Comparison of ENCODE assay signal across 8 mouse cellular contexts in the genomic region with DNA sequence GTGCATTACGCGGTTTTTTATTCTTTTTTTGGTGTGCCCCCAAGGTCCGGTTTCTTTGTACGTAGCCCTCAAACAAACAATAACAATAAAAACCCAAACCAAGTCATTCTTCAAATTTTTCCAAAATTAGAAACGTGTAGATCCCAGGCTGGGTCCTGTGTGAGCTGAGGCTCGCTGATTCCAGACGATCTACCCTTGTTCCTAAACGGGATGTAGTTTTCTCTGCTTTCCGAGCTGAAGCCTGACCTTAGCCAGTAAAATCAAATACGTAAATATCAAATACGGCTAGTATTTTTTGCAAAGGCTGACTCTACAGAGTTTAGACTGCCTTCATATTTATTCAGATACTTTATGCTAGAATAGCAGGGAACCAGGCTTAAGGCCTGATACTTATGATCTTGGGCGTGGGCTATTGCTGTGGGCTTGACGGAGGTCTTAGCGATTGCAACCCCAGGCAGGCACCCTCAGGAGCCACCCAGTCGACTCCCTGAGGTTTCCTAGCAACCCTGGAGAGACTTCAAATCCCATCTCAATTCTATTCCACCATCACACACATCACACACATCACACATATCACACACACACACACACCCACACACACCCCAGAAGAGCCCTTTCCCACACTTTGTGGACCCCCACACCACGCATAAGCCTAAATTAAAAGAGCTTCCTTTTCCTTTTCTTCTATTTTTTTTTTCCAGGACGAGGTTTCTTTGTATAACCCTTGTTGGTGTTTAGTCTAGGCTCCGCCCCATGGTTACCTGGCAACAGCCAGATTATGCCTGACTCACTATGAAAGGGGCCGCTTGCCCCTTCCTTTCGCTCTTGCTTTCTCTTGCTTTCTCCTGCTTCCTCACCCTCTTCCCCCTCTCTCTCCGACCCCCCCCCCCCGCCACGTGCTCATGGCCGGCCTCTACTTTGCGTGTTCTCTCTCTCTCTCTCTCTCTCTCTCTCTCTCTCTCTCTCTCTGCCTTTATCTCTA. TPM values are rescaled to one million over a fixed set of nuclear protein-coding genes. Genes with fewer than 3 reads are reported as not detected.
A peak's percentile ranks its signal among the peaks of the same experiment; 100 is the strongest.
DNase-seq lines count a peak whose midpoint lies in the region; ATAC-seq and TF ChIP-seq lines count a peak whose summit lies in the region.

No protein-coding gene starts in this region.

- peak overlapping the region; percentile 68 for H3K9ac ChIP-seq in ES-Bruce4 (ENCODE audit: low read depth, poor library complexity, severe bottlenecking)
- H3K9ac ChIP-seq in forebrain, embryonic 12.5 days, result peak overlapping the region; percentile 51
- peak overlapping the region; percentile 60 for H3K9ac ChIP-seq in lung, embryonic 14.5 days

- TF ChIP-seq CTCF in ES-Bruce4 (IDR thresholded peaks at IDR 0.05; ENCODE audit: low read depth, low read length), result no peak
- no peak for TF ChIP-seq CTCF in lung, embryonic 14.5 days (IDR thresholded peaks at IDR 0.05; ENCODE audit: low read depth)

- H3K9me3 ChIP-seq in ES-Bruce4 (replicated peaks; ENCODE audit: control insufficient read depth, insufficient read depth, low read length, poor library complexity, severe bottlenecking), result no peaks in the 10 kb centered on the region
- H3K9me3 ChIP-seq in forebrain, embryonic 12.5 days, result no peaks in the 10 kb centered on the region
- no peaks in the 10 kb centered on the region for H3K9me3 ChIP-seq in lung, embryonic 14.5 days (ENCODE audit: low read depth, low read length)

- peak; percentile 78 for ATAC-seq in forebrain, embryonic 12.5 days (ENCODE audit: low FRiP score)
- ATAC-seq in lung, embryonic 14.5 days (ENCODE audit: insufficient read depth), result peak; percentile 55

- H3K4me2 ChIP-seq in forebrain, embryonic 12.5 days, result peak overlapping the region; percentile 50
- peak overlapping the region; percentile 78 for H3K4me2 ChIP-seq in lung, embryonic 14.5 days

- TF ChIP-seq POLR2A in ES-Bruce4 (IDR thresholded peaks at IDR 0.05; ENCODE audit: insufficient read depth, low read length), result no peak

- H3K27me3 ChIP-seq in ES-Bruce4 (ENCODE audit: control insufficient read depth, insufficient read depth, low read length, poor library complexity, severe bottlenecking), result no peaks in the 10 kb centered on the region
- H3K27me3 ChIP-seq in forebrain, embryonic 12.5 days, result 0 out of 2 replicates have a peak, but pooled peaks cover 1% of the 10 kb centered on the region
- no peaks in the 10 kb centered on the region for H3K27me3 ChIP-seq in lung, embryonic 14.5 days (ENCODE audit: insufficient read depth, low read length)

- peaks cover under 1% of the 10 kb centered on the region; the same call in 1 of the 2 replicates for H3K36me3 ChIP-seq in ES-Bruce4 (ENCODE audit: control insufficient read depth, insufficient read depth, low read length, poor library complexity, severe bottlenecking)
- H3K36me3 ChIP-seq in forebrain, embryonic 12.5 days (replicated peaks), result no peaks in the 10 kb centered on the region
- no peaks in the 10 kb centered on the region for H3K36me3 ChIP-seq in lung, embryonic 14.5 days (ENCODE audit: insufficient read depth)

- no peaks in the 10 kb centered on the region for H3K4me1 ChIP-seq in ES-Bruce4 (ENCODE audit: control insufficient read depth, insufficient read depth, low read length)
- H3K4me1 ChIP-seq in brown adipose tissue, adult 24 weeks (ENCODE audit: control insufficient read depth, insufficient read depth, insufficient read length, low read length), result peaks cover 16% of the 10 kb centered on the region
- peaks cover 28% of the 10 kb centered on the region for H3K4me1 ChIP-seq in forebrain, embryonic 12.5 days
- H3K4me1 ChIP-seq in lung, embryonic 14.5 days (ENCODE audit: insufficient read depth), result peaks cover 12% of the 10 kb centered on the region

- peak overlapping the region; percentile 95 for H3K27ac ChIP-seq in ES-Bruce4 (ENCODE audit: insufficient read depth, low read length)
- peak overlapping the region; percentile 99 for H3K27ac ChIP-seq in brown adipose tissue, adult 24 weeks (replicated peaks; ENCODE audit: low read depth, low read length)
- peak overlapping the region; percentile 98 for H3K27ac ChIP-seq in forebrain, embryonic 12.5 days
- H3K27ac ChIP-seq in lung, embryonic 14.5 days (ENCODE audit: low read depth), result peak overlapping the region; percentile 100

- DNase-seq in heart, postnatal 25 days (ENCODE audit: low spot score), result peak; percentile 70
- peak; percentile 91 for DNase-seq in large intestine, adult 2 months (ENCODE audit: low read depth, low spot score)
- peak; percentile 92 for DNase-seq in lung, embryonic 14.5 days
- peak; percentile 34 for DNase-seq in ovary, postnatal 10 days (ENCODE audit: low spot score)
- peak; percentile 78 to 79 for DNase-seq in thymus, postnatal 10 days (ENCODE audit: low spot score in 2 of 2)

- 5% methylated on average over 23 of the region's 25 CpGs for WGBS in forebrain, embryonic 12.5 days
- WGBS in large intestine, adult 2 months, result 1% methylated on average over 24 of the region's 25 CpGs
- WGBS in lung, embryonic 14.5 days, result 7% methylated on average over 25 of the region's 25 CpGs

- 0 out of 2 replicates have a peak, but pooled peaks have one; percentile 3 for TF ChIP-seq EP300 in ES-Bruce4 (IDR thresholded peaks at IDR 0.05; ENCODE audit: insufficient read depth, low read depth, low read length)

- H3K4me3 ChIP-seq in ES-Bruce4 (ENCODE audit: low read depth, low read length), result peak overlapping the region; percentile 47
- H3K4me3 ChIP-seq in brown adipose tissue, adult 24 weeks (ENCODE audit: insufficient read depth, low read depth, low read length), result peak overlapping the region; percentile 48
- H3K4me3 ChIP-seq in forebrain, embryonic 12.5 days (replicated peaks), result peak overlapping the region; percentile 26
- H3K4me3 ChIP-seq in lung, embryonic 14.5 days (ENCODE audit: low read depth, low read length), result peak overlapping the region; percentile 38

- intact Hi-C loops in heart, postnatal 25 days (cut with DNase I), result no loop called here

RNA-seq across cellular contexts. Expression of a gene that starts 3.9 kb away (rescaled TPM):
- polyA plus RNA-seq in ES-Bruce4 (2011; ENCODE audit: insufficient read depth, insufficient read length, low read depth, missing spikeins), result 329 and 334 TPM in 2 replicates
- 692 and 1,079 TPM in 2 replicates for polyA plus RNA-seq in brown adipose tissue, adult 24 weeks (2012; ENCODE audit: insufficient read depth, insufficient read length, missing spikeins)
- 1,113 and 1,114 TPM in 2 replicates for polyA plus RNA-seq in forebrain, embryonic 12.5 days (2016; fragmentation: Nextera tagmentation; extraction: Ambion mirVana)
- 1,000 to 10,000 TPM in 1 of 2 experiments, 100 to 1,000 TPM in 1; 907 to 1,197 TPM for total RNA-seq in heart, postnatal 25 days (2021)
- 628 and 848 TPM in 2 replicates for polyA plus RNA-seq in large intestine, adult 2 months (2012; rRNA removed)
- 1,057 and 1,103 TPM in 2 replicates for polyA plus RNA-seq in lung, embryonic 14.5 days (2014; fragmentation: Nextera tagmentation; extraction: Ambion mirVana)

RNA-seq across cellular contexts. Expression of a gene that starts 4.8 kb away (rescaled TPM):
- not detected in 2 replicates for polyA plus RNA-seq in ES-Bruce4 (2011; ENCODE audit: insufficient read depth, insufficient read length, low read depth, missing spikeins)
- not detected in 2 replicates for polyA plus RNA-seq in brown adipose tissue, adult 24 weeks (2012; ENCODE audit: insufficient read depth, insufficient read length, missing spikeins)
- polyA plus RNA-seq in forebrain, embryonic 12.5 days (2016; fragmentation: Nextera tagmentation; extraction: Ambion mirVana), result 0.91 and 0.97 TPM in 2 replicates
- under 1 TPM in 1 of 2 experiments, not detected in 1; 0.22 TPM for total RNA-seq in heart, postnatal 25 days (2021)
- 0.18 TPM in 1 of 2 replicates, not detected in the other for polyA plus RNA-seq in large intestine, adult 2 months (2012; rRNA removed)
- 0.45 and 0.46 TPM in 2 replicates for polyA plus RNA-seq in lung, embryonic 14.5 days (2014; fragmentation: Nextera tagmentation; extraction: Ambion mirVana)

RNA-seq across cellular contexts. Expression of a gene that starts 40.0 kb away (rescaled TPM):
- 35.2 and 42.3 TPM in 2 replicates for polyA plus RNA-seq in ES-Bruce4 (2011; ENCODE audit: insufficient read depth, insufficient read length, low read depth, missing spikeins)
- polyA plus RNA-seq in brown adipose tissue, adult 24 weeks (2012; ENCODE audit: insufficient read depth, insufficient read length, missing spikeins), result 5.0 and 16.9 TPM in 2 replicates
- polyA plus RNA-seq in forebrain, embryonic 12.5 days (2016; fragmentation: Nextera tagmentation; extraction: Ambion mirVana), result 16.5 and 17.1 TPM in 2 replicates
- 10 to 100 TPM; 10.2 to 10.6 TPM for total RNA-seq in heart, postnatal 25 days (2021)
- 16.4 and 19.5 TPM in 2 replicates for polyA plus RNA-seq in large intestine, adult 2 months (2012; rRNA removed)
- 11.9 and 13.3 TPM in 2 replicates for polyA plus RNA-seq in lung, embryonic 14.5 days (2014; fragmentation: Nextera tagmentation; extraction: Ambion mirVana)

RNA-seq across cellular contexts. Expression of a gene that starts 47.5 kb away (rescaled TPM):
- 43.8 and 45.8 TPM in 2 replicates for polyA plus RNA-seq in ES-Bruce4 (2011; ENCODE audit: insufficient read depth, insufficient read length, low read depth, missing spikeins)
- polyA plus RNA-seq in brown adipose tissue, adult 24 weeks (2012; ENCODE audit: insufficient read depth, insufficient read length, missing spikeins), result 15.4 and 19.5 TPM in 2 replicates
- 37.4 and 43.0 TPM in 2 replicates for polyA plus RNA-seq in forebrain, embryonic 12.5 days (2016; fragmentation: Nextera tagmentation; extraction: Ambion mirVana)
- total RNA-seq in heart, postnatal 25 days (2021), result 10 to 100 TPM; 49.0 to 57.6 TPM
- polyA plus RNA-seq in large intestine, adult 2 months (2012; rRNA removed), result 9.2 and 13.8 TPM in 2 replicates
- 37.6 and 37.9 TPM in 2 replicates for polyA plus RNA-seq in lung, embryonic 14.5 days (2014; fragmentation: Nextera tagmentation; extraction: Ambion mirVana)

RNA-seq across cellular contexts. Expression of a gene that starts 53.0 kb away (rescaled TPM):
- polyA plus RNA-seq in ES-Bruce4 (2011; ENCODE audit: insufficient read depth, insufficient read length, low read depth, missing spikeins), result 59.6 and 63.9 TPM in 2 replicates
- polyA plus RNA-seq in brown adipose tissue, adult 24 weeks (2012; ENCODE audit: insufficient read depth, insufficient read length, missing spikeins), result 18.6 and 30.7 TPM in 2 replicates
- polyA plus RNA-seq in forebrain, embryonic 12.5 days (2016; fragmentation: Nextera tagmentation; extraction: Ambion mirVana), result 31.5 and 38.7 TPM in 2 replicates
- total RNA-seq in heart, postnatal 25 days (2021), result 10 to 100 TPM; 29.6 to 35.2 TPM
- polyA plus RNA-seq in large intestine, adult 2 months (2012; rRNA removed), result 13.2 and 19.2 TPM in 2 replicates
- 51.4 and 58.0 TPM in 2 replicates for polyA plus RNA-seq in lung, embryonic 14.5 days (2014; fragmentation: Nextera tagmentation; extraction: Ambion mirVana)

Comparison
In these comparisons a context has a peak if more than half of its experiments do, and no peak if none do; other contexts are left out.
1. Peak in every context shown above with its lines: DNase-seq, ATAC-seq, H3K4me3 ChIP-seq and H3K27ac ChIP-seq.
2. DNase-seq: peak in every context shown above with its lines; median percentile 92 in lung, embryonic 14.5 days; 91 in large intestine, adult 2 months; 78 in thymus, postnatal 10 days; 70 in heart, postnatal 25 days; 34 in ovary, postnatal 10 days.